Mouse (Mus musculus): ENCODE measurements around the gene Snrpd3.
A peak's percentile ranks its signal among the peaks of the same experiment; 100 is the strongest.
"Not testable (repeated sequence)": the region's sequence is repeated elsewhere in the genome, so short reads cannot be mapped to it uniquely, and the experiment has no call there.

Snrpd3 gene

DNA sequence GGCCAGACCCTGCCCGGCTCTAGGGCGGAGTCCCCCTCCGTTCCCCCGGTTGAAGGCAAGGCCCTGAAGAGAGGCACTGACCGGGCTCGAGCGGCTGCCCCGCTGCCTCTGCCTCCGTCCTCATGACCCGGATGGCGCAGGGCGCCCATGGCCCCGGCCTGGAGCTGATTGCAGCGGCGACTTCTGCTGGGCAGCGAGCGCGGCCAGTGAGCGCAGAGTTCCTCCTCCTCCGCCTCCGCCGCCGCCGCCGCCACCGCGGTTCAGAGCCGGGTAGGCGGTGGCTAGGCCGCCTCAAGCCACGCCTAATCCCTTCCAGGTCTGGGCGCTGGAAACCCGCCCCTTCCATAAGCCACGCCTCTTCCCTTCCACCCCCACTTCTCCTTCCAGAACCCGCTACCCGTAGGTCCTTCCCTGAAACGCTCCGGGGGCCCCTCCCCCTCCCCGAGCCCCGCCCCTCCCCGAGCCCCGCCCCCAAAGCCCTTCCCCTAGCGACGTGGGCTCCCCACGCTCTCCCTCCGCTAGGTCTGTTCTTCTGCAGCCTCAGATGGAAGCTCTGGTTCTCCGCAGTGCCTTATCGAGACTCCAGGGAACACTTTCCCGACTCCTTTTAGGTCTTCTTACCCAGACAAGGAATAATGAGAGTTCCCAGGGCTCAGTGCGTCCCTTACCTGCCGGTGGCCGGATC, at the start of gene Snrpd3:
Gene Snrpd3 (plus strand): TSS at position 479 of the 685 bp plus-strand sequence.
- peak; percentile 59 to 74 for DNase-seq (ENCODE audit: low spot score in 2 of 2)

DNA sequence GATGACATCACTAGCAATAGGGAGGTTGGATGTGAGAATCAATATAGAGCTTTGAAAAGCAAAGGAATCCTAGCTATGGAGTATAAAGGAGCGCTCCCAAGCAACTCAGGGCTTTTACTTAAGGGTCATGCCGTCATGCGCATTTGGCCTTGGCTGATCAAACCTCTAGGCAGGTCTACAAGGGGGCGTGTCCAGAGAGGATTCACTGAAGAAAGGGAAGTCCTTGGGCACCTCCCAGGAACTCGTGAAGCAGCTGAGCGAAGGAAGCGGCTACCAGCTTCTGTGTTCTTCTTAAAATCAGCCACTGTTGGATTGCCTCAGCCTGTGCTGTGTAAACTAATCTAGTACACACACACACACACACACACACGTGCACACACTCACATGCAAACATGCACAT, 43.9 kb upstream of the Snrpd3 start:
- no peak for DNase-seq (ENCODE audit: low spot score in 2 of 2)

DNA sequence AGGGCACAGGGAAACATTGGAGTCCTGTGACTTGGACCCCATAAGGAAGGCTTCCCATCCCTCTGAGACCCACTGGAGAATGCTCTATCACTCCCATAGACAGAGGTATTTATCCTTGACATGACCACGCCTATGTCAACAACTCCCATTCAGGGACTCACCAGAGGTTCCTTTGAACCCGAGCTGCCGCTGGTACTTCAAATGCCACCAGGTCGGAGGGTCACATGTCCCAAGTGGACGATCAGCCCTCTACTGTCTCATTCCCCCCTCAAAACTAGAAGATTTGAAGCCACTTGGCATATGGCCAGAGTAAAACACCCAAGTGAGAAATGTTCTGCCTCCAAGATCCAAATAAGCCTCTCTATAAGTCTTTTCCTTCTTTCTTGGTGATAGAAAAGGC, 42.8 kb upstream of the Snrpd3 start:
- no peak for DNase-seq (ENCODE audit: low spot score in 2 of 2)

DNA sequence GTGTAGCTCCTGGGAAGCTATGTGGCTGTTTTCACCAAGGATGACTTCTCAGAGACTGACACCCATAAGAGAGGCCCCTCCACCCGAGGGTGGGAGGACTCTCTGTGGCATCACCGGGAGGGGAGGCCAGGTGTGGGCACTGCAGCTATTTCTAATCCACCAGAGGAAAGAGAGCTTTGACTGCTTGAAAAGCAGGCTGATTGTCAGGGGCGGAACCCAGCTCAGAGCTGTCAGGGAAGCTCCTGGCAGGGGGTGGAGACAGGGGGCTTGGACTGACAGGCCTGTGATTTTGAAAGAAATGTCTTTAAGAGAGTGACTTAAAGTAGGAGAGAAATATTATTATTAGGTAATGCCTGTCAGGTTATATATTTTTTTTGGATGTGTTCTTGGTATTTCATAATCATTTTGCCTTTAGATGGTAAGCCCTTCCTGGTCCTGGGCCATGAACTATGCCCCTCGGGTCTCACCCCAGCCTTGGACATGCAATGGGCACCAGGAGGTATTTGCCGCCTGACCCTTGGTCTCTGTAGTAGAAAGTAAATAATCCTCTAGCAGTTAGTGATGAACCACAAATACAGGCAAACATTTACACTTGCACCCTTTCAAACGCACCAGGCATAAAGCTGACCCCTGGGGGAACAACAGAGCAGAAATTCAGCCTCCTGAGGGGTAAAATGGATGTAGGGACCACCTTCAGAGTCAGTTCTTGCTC, 42.1 kb upstream of the Snrpd3 start:
- not testable (repeated sequence) for DNase-seq (ENCODE audit: low spot score in 2 of 2)

DNA sequence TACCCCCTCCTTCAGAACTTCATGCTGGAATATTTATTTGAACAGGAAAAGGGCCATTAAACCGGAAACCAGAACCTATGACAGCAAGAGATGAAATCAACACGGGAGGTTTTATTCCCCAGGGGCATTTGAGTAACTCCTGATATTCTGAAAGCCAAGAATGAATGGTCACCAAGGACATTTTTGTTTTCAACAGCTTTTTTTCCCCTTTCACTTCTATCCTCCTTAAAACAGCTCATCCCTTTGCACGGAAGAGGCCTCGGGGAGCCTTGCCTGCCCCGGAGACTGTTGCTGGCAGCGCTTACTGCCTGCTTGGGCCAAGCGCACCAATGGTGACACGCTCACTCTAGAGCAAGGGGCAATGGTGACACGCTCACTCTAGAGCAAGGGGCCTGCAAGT, 40.3 kb upstream of the Snrpd3 start:
- DNase-seq (ENCODE audit: low spot score in 2 of 2): no peak

DNA sequence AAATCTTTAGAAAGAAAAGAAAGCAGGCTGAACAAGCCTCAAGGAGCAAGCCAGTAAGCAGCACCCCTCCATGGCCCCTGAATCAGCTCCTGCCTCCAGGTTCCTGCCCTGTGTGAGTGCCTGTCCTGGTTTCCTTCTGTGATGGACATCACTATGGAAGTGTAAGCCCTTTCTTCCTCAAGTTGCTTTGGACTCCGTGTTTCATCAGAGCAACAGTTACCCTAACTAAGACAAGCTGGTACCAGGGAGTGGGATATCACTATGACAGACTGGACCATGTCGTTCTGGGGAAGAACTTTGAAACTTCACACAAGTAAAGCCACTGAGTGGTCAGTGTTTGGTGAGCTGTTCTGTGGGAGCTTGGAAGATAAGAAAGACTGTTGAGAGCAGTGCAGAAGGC, 37.4 kb upstream of the Snrpd3 start:
- no peak for DNase-seq (ENCODE audit: low spot score in 2 of 2)

DNA sequence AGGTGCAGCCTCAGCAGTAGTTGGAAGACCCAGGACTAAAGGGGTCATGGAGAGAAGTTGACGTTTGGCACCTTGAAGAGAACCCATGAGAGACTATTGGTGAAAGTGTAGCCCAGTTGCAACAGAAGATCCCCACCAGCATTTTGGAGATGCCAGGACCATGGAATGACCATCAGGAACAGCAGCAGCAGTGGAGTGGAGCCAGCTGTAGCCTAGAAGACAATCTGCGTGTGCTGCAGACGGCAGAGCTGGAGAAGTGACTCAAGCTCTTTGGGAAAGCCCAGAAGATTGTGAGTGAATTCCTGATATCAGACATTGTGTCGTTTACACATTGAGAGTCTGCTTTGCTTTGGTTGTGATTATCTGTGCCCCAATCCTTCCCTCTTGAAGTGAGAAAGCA, 35.6 kb upstream of the Snrpd3 start:
- no peak for DNase-seq (ENCODE audit: low spot score in 2 of 2)

DNA sequence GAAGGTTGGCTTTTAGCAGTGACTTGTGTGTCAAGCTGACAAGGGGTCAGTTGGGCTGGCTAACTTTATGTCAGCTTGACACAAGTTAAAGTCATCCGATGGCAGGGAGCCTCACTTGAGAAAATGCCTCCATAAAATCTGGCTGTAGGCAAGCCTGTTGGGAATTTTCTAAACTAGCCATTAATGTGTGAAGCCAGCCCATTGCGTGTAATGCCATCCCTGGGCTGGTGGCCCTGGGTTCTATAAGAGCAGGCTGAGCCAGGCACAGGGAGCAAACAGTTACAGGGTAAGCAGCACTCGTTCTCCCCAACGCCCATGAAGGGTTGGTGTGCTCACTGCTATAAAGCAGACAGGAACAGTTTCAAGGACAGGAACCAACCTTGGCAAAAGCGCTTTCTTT, 35.1 kb upstream of the Snrpd3 start:
- no peak for DNase-seq (ENCODE audit: low spot score in 2 of 2)

DNA sequence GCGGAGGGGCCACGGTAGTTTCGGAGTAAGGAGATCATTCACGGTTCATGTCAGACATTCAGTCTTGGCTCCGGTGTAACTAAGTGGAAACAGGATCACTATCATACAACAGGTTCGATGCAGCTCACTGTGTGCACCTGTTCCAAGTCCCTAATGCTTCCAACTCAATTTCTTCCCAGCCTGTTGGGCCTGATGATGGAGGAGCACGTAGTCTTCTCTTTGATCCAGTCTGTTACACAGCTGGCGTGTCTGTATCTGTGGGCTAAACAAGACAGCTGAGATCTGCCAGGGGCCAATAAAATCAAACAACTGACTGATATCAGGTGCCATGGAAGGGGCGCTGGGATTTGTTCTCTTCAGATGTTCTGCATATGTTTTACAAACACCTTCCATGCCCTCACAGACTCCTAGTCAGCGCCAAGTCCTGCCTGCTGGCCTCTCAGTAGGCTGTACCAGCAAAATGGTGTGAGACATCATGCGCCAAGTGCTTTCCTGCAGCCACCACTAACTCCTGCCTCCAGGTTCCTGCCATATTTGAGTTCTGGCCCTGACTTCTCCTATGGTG, 34.4 kb upstream of the Snrpd3 start:
- DNase-seq (ENCODE audit: low spot score in 2 of 2): no peak

DNA sequence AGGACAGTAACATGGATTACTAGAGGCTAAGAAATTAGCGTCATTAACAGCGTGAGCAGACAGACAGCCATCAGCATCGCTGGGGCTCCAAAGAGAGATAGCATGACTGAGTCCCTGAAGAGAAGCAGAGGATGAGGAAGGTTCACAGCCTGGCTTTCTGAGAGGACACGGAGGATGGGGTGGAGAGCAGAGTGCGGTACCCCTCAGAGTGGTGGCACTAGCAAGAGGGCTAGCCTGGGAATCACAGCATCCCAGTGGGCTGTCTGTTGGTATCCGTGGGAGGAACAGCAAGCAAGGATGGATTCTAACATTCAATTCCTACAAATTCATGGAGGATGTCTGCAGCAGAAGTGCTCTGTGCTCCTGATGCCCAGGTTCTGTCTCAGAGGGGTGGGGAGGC, 33.3 kb upstream of the Snrpd3 start:
- no peak for DNase-seq (ENCODE audit: low spot score in 2 of 2)

DNA sequence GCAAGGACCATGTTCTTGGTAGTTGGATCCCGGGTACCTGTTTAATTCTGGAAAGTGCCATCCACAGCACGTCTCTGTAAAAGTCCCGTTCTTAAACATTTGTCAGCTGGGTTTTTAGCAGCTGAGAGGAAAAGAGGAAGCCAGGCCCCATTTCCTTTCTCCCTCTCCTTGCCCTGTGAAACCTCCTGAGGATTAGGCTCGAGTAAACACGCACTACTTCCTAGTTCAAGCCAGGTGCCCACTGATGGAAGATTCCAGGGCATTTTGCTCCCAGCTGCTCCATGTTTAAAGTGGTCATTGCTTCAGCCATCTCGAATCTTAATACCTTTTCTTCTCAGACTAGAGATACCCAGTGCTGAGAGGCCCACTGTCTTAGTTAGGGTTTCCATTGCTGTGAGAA, 32.6 kb upstream of the Snrpd3 start:
- no peak for DNase-seq (ENCODE audit: low spot score in 2 of 2)

DNA sequence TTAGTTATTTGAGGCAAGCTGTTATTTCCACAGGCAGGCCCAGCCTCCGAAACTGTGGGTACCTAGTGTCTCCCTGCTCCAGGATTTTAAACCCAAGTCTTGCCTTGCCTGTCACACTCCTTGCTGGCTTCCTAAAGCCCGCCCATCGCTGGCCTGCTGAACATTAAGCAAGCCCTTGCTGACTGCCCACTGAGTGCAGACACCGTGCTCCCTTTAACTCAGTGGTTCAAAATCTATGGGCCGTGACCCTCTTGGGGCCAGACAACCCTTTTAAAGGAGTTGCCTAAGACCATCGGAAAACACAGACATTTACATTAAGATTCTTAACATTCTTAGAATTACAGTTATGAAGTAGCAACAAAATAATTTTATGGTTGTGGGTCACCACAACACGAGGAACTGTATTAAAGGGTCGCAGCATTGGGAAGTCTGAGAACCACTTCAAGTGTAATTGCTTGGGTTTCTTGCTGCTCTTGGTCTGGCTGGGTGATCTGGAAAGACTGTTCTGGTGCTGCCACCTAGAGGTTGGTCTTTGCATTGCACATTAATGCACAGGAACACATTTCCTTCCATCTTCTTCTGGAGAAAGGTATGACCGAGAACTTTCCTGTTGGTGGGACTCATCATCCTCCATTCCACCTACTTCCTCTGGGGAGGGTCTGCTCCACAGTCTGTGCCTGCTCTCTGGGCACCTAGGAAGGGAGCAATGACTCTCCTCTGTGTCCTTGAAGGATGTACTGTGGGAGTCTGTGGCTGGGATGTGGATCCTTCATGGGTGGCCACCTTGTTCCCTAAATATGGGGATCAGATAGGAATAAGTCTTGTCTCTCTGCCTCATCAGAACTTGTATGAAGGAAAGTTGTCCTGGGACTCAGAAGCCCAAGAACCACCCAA, 31.0 kb upstream of the Snrpd3 start:
- peak; percentile 72 to 81 for DNase-seq (ENCODE audit: low spot score in 2 of 2)

DNA sequence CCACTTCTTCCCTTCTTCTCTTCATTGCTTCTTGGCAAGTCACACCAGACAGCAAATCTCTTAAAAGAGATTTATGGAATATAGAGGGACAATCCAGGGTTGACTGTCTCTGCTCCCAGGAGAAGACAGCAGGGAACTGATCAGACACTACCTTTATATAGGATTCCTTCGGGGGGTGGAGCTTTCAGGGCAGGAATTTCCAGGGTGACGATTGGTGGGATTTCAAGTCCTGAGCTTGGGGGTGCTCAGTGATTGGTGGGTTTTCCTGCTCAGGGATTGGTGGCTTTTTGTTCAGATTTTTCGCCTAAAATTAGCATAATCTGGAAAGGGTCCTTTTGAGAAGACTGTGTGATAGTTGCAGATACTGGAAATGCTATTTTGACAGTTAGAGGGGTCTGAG, 30.2 kb upstream of the Snrpd3 start:
- no peak for DNase-seq (ENCODE audit: low spot score in 2 of 2)

DNA sequence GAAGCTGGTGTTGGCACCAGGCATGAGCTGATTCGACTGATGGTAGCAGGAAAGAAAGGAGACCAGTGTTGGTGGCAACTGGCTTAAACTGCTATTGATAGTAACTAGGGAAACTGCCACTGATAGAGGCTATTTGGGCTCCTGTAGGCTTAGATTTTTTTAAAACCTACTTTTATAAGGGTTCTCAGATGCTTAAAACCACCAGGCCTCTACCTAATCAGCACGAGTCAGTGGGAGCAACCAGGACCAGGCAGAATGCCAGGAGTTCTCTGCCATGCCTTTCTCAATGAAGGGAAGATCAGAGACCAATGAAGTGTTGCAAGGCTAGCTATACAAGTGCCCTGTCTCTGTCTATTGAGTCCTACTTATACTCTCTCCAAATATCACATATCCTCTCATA, 27.8 kb upstream of the Snrpd3 start:
- DNase-seq (ENCODE audit: low spot score in 2 of 2): no peak

DNA sequence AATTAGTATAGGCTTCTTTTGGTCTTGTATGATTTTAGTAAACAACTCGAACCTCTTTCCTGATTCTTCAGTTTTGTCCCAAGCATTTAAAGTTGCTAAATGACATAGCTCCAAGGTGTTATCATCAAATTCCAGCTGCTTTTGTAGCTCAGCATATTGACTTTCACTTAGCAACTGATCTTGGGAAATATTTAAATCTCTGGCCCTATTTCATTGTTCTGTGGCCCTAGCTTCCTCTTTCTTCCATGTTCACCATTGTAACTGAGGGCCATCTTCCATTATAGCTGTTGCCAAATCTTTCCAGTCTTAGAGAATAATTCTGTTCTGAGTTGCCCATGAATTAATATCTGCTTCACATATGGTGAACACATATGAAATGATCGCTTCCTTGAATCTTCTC, 26.6 kb upstream of the Snrpd3 start:
- DNase-seq (ENCODE audit: low spot score in 2 of 2): no peak

DNA sequence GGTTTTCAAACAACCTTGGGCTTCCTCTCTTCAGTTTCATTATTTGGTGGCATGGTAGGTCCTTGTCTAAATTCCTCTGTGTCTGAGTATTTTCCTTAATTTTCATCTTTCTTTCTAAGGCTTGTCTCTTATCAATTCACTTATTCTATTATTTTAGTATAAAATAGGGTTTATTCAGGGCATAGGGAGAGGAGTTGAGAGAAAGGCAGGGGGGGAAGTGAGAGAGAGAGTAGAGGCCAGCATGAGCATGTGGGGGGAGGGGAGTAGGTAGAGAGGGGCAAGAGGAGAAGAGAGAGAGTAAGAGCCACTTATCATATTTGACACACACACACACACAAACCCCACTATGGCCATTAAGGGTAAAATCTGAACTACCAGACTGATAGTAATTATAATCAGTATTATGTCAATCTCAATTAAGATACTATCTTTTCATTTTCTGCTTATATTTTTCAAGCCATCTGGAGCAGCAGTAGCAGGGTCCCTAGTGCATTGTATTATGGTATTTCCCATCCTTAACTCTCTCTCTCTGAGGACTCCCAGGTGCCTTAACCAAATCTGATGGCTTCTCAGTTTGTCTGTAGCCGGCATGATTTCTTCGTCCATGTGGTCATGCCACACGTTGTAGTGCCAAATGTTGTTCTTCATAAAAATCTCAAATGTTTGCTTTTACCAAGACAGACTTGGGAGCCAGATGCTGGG, 26.0 kb upstream of the Snrpd3 start:
- DNase-seq (ENCODE audit: low spot score in 2 of 2): no peak

DNA sequence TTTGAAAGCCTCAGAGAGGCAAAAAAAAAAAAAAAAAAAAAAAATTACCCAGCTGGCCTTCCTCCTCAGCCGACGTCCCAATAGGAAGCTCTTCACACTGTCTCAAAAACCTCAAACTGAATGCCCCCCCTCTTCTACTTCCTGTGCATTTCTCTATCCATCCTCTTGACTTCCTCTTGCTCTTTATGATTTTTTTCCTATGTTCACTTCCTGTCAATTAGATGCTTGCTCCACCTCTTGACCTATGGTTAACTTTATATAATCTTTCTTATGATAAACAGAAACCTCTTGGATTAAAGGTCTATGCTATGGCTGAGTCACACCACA, 25.5 kb upstream of the Snrpd3 start:
- DNase-seq (ENCODE audit: low spot score in 2 of 2): no peak

DNA sequence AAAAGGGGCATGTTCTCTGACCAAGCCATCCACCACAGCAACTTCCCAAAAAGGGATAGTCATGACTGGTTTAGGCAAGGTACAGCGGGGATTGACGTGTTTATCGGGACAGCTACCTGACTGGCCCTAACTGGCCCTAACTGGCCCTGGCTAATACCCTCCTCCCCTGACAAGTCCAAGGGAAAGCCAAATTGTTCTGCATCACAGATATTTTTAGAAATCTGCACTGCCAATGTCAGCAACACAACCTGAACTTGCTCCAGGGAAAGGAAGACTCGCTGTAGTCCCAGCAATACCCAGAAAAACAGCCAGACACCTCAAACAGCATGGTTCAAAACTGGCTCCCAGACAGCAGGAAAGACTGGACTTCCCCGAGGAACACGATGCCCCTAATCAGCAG, 22.0 kb upstream of the Snrpd3 start:
- no peak for DNase-seq (ENCODE audit: low spot score in 2 of 2)

DNA sequence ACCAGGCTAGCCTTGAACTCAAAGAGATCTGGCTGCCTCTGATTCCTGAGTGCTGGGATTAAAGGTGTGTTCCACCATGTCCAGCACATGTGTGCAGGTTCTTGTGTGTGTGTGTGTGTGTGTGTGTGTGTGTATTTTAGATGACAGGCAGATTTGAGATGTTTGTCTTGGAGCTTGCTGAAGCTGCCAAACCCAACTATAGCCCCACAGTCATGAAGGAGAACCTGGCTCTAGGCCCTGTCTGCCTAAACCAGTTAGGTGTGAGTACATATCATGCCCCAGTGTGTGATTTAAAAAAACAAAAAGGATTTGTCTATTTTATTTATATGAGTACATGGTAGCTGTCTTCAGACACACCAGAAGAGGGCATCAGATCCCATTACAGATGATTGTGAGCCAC, 21.4 kb upstream of the Snrpd3 start:
- no peak for DNase-seq (ENCODE audit: low spot score in 2 of 2)

DNA sequence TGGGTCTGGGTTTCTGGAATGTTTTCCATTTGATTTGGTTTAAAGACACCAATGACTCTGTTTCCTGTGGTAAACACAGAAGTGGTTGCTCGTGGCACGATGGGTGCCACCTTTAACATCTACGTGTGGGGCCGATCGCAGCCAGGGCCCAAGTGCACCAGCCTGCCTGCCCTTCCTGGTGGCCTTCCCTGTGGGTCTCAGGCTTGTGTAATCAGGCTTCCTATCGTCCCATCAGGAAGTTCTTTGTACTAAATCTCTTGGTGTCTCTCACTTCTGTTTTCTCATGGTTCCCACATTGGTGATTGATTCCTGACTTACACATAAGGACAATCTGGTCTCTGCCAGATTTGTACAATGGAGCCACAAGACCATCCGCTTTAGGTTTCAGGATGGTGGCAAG, 18.1 kb upstream of the Snrpd3 start:
- DNase-seq (ENCODE audit: low spot score in 2 of 2): not testable (repeated sequence)

DNA sequence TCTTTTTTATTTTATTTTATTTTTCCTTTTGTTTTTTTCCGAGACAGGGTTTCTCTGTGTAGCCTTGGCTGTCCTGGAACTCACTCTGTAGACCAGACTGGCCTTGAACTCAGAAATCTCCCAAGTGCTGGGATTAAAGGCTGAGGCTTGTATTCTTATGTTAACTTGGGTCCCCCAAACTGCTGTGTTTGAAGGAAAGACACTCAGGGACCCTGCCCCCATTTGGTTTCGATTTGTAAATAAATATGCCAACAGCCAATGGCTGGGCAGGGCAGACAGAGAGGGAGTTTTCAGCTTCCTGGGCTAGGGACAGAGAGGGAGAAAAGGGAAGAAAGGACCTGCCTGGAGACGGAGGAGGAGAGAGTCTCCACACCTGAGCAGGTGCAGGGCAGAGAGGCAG, 17.6 kb upstream of the Snrpd3 start:
- DNase-seq (ENCODE audit: low spot score in 2 of 2): no peak

DNA sequence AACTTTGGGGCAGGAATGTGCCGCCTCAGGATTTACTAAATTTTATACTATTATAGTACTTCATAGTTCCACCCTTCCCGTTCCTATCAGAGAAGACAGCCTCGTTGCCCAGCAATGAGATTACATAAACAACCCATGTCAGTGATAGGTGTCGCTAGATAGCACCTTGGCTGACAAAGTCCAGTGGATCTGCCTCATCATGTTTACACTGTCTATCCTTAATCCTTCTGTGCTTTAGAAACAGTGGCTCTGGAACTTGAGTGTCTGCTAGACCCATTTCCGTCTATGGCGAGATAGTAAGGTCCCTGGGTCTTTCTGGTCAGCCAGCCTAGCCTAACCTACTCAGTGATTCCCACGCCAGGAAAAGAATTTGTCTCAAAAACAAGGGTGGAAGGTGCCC, 17.0 kb upstream of the Snrpd3 start:
- no peak for DNase-seq (ENCODE audit: low spot score in 2 of 2)

Data from frontal cortex, postnatal 25 days (tissue).